Mouse (Mus musculus) forebrain, embryonic 16.5 days (tissue): Measurements from ENCODE around the gene Alpi. TPM values are rescaled to one million over a fixed set of nuclear protein-coding genes. Genes with fewer than 3 reads are reported as not detected.

Experiments used
- polyA plus RNA-seq: library from polyadenylated mRNA; unstranded; fragments of >200 nt; fragmentation: Nextera tagmentation; extraction: Ambion mirVana; gene quantifications from 2 replicates; pipeline ENCODE4 v1.2.1, GENCODE M21; 2015

The Alpi gene
- polyA plus RNA-seq, 1 experiment from 2014 or later: not detected

Other genes with a start within 250 kb of the Alpi start
- gene Alppl2, start 11.7 kb downstream of the Alpi start, polyA plus RNA-seq: not detected in 2 replicates
- not detected in 2 replicates for gene Akp3, start 23.4 kb upstream of the Alpi start, polyA plus RNA-seq
- gene Ecel1, start 54.9 kb upstream of the Alpi start, polyA plus RNA-seq: 13.4 and 25.3 TPM in 2 replicates
- gene Prss56, start 81.7 kb upstream of the Alpi start, polyA plus RNA-seq: 2.8 and 3.1 TPM in 2 replicates
- gene Chrnd, start 89.0 kb upstream of the Alpi start, polyA plus RNA-seq: not detected in 2 replicates
- gene Chrng, start 103.1 kb upstream of the Alpi start, polyA plus RNA-seq: not detected in 2 replicates
- 88.1 and 93.6 TPM in 2 replicates for gene Eif4e2, start 112.3 kb upstream of the Alpi start, polyA plus RNA-seq
- 0.66 and 1.4 TPM in 2 replicates for gene Efhd1, start 162.8 kb upstream of the Alpi start, polyA plus RNA-seq
- gene Gigyf2, start 225.4 kb upstream of the Alpi start, polyA plus RNA-seq: 70.1 and 70.2 TPM in 2 replicates